Mouse (Mus musculus): ENCODE measurements around the gene Ucp2.

- no peak for TF ChIP-seq CTCF (IDR thresholded peaks at IDR 0.05; ENCODE audit: extremely low read depth, insufficient read depth, low read length)
- TF ChIP-seq POLR2A (IDR thresholded peaks at IDR 0.05; ENCODE audit: extremely low read depth, insufficient read depth, low read length), result no peak
Observed at GRCm38 (mm10) chr7:100504740-100505487, 11.8 kb downstream of the Ucp2 start.

Measured in cortical plate, adult 2 months (tissue).